Mouse (Mus musculus) heart, embryonic 16.5 days (tissue): ENCODE measurements around the gene Kcnf1. TPM values are rescaled to one million over a fixed set of nuclear protein-coding genes. Genes with fewer than 3 reads are reported as not detected.

Experiments used
- ATAC-seq: fragments of 200-750 bp; cut with Nextera tagmentation; replicated peaks from 2 replicates; pipeline ENCODE4 v1.8.0; 2017; ENCODE audit warnings: moderate number of reproducible peaks; ENCODE audit not compliant: insufficient read depth, low FRiP score; ENCODE audit errors: extremely low read depth
- H3K27ac ChIP-seq: fragments of 300-500 bp; sonication (generic); 2 replicates; pipeline ENCODE4 v1.5.1; 2014; ENCODE audit warnings: mild to moderate bottlenecking, low read length, control low read depth, moderate library complexity
- H3K27me3 ChIP-seq: fragments of 300-500 bp; sonication (generic); 2 replicates; pipeline ENCODE4 v1.6.1; 2014; ENCODE audit warnings: low read length, mixed read lengths; ENCODE audit not compliant: control insufficient read depth, insufficient read depth
- H3K36me3 ChIP-seq: fragments of 300-500 bp; sonication (generic); 2 replicates; pipeline ENCODE4 v1.6.1; 2014; ENCODE audit not compliant: control insufficient read depth, insufficient read depth
- H3K4me1 ChIP-seq: fragments of 300-500 bp; sonication (generic); 2 replicates; pipeline ENCODE4 v1.6.1; 2014; ENCODE audit warnings: low read length, mixed read lengths; ENCODE audit not compliant: control insufficient read depth, insufficient read depth
- H3K4me2 ChIP-seq: fragments of 300-500 bp; sonication (generic); 2 replicates; pipeline ENCODE4 v1.6.1; 2014; ENCODE audit warnings: low read depth, mild to moderate bottlenecking, control low read depth, low read length
- H3K4me3 ChIP-seq: fragments of 300-500 bp; sonication (generic); 2 replicates; pipeline ENCODE4 v1.5.1; 2014; ENCODE audit warnings: mild to moderate bottlenecking, control low read depth, low read length
- H3K9ac ChIP-seq: fragments of 300-500 bp; sonication (generic); 2 replicates; pipeline ENCODE4 v1.6.1; 2014; ENCODE audit warnings: low read length, control low read depth
- H3K9me3 ChIP-seq: fragments of 300-500 bp; sonication (generic); replicated peaks from 2 replicates; pipeline ENCODE4 v1.6.1; 2016; ENCODE audit warnings: low read length; ENCODE audit not compliant: control insufficient read depth
- WGBS: fragments of 180-500 bp; shearing (Covaris S2); extraction: QIAGEN DNeasy Blood & Tissue Kit; methylation state at CpG from one replicate; pipeline ENCODE4 v1.1.7; 2014; 5-methylcytosine and 5-hydroxymethylcytosine counted together
- polyA plus RNA-seq: library from polyadenylated mRNA; unstranded; fragments of >200 nt; fragmentation: Nextera tagmentation; extraction: Ambion mirVana; gene quantifications from 2 replicates; pipeline ENCODE4 v1.2.1, GENCODE M21; 2015

The Kcnf1 gene
- polyA plus RNA-seq, 1 experiment from 2014 or later = 0.20 TPM

GRCm38 (mm10) chr12:17174134-17174893, 2.4 kb downstream of the Kcnf1 start:
- Histone ChIP-seq H3K4me1 (peaks cover 4% of the 10 kb centered on the region; the same call in 1 of the 2 replicates), H3K9me3 (no peaks in the 10 kb centered on the region), H3K27me3 (peaks cover 32% of the 10 kb centered on the region), H3K36me3 (no peaks in the 10 kb centered on the region), H3K9ac (no peak overlapping the region), H3K4me3 (no peak overlapping the region), H3K4me2 (no peak overlapping the region), H3K27ac (no peak overlapping the region)
- 62% methylated on average over 10 of the region's 10 CpGs for WGBS
- no peak for ATAC-seq

GRCm38 (mm10) chr12:17170406-17170805, 6.3 kb downstream of the Kcnf1 start:
- Histone ChIP-seq H3K9ac (no peak overlapping the region), H3K4me3 (no peak overlapping the region), H3K36me3 (no peaks in the 10 kb centered on the region), H3K4me2 (no peak overlapping the region), H3K9me3 (no peaks in the 10 kb centered on the region), H3K4me1 (peaks cover 2% of the 10 kb centered on the region; the same call in 1 of the 2 replicates), H3K27me3 (peaks cover 14% of the 10 kb centered on the region), H3K27ac (no peak overlapping the region)
- ATAC-seq = no peak
- WGBS = 81% methylated on average over 10 of the region's 10 CpGs

- Histone ChIP-seq H3K4me1 (no peaks in the 10 kb centered on the region), H3K4me2 (no peak overlapping the region), H3K9ac (no peak overlapping the region), H3K36me3 (no peaks in the 10 kb centered on the region), H3K27ac (no peak overlapping the region), H3K4me3 (no peak overlapping the region), H3K27me3 (no peaks in the 10 kb centered on the region), H3K9me3 (no peaks in the 10 kb centered on the region)
- WGBS = 91% methylated on average over 2 of the region's 2 CpGs
- no peak for ATAC-seq
Measured at GRCm38 (mm10) chr12:17166116-17166515, 10.6 kb downstream of the Kcnf1 start.

- Histone ChIP-seq H3K4me2 (no peak overlapping the region), H3K9ac (no peak overlapping the region), H3K4me1 (no peaks in the 10 kb centered on the region), H3K27me3 (no peaks in the 10 kb centered on the region), H3K9me3 (no peaks in the 10 kb centered on the region), H3K36me3 (no peaks in the 10 kb centered on the region), H3K27ac (no peak overlapping the region), H3K4me3 (no peak overlapping the region)
- 84% methylated on average over 3 of the region's 3 CpGs for WGBS
- ATAC-seq = no peak
Measured at GRCm38 (mm10) chr12:17163996-17164395, 12.7 kb downstream of the Kcnf1 start.

GRCm38 (mm10) chr12:17159549-17159948, 17.1 kb downstream of the Kcnf1 start:
- H3K9me3 ChIP-seq = no peaks in the 10 kb centered on the region
- no peaks in the 10 kb centered on the region for H3K4me1 ChIP-seq
- H3K4me3 ChIP-seq = no peak overlapping the region
- no peaks in the 10 kb centered on the region for H3K36me3 ChIP-seq
- H3K9ac ChIP-seq = no peak overlapping the region
- WGBS = 83% methylated on average over 7 of the region's 7 CpGs
- no peak for ATAC-seq
- no peak overlapping the region for H3K4me2 ChIP-seq
- no peak overlapping the region for H3K27ac ChIP-seq
- no peaks in the 10 kb centered on the region for H3K27me3 ChIP-seq

GRCm38 (mm10) chr12:17157558-17157957, 19.1 kb downstream of the Kcnf1 start:
- Histone ChIP-seq H3K27ac (no peak overlapping the region), H3K9me3 (no peaks in the 10 kb centered on the region), H3K27me3 (no peaks in the 10 kb centered on the region), H3K4me1 (no peaks in the 10 kb centered on the region), H3K36me3 (no peaks in the 10 kb centered on the region), H3K4me3 (no peak overlapping the region), H3K9ac (no peak overlapping the region), H3K4me2 (no peak overlapping the region)
- no peak for ATAC-seq
- 85% methylated on average over 15 of the region's 15 CpGs for WGBS

GRCm38 (mm10) chr12:17155781-17156180, 20.9 kb downstream of the Kcnf1 start:
- WGBS = 65% methylated on average over 1 of the region's 1 CpGs
- Histone ChIP-seq H3K27ac (no peak overlapping the region), H3K27me3 (no peaks in the 10 kb centered on the region), H3K4me1 (no peaks in the 10 kb centered on the region), H3K36me3 (no peaks in the 10 kb centered on the region), H3K9me3 (no peaks in the 10 kb centered on the region), H3K4me2 (no peak overlapping the region), H3K4me3 (no peak overlapping the region), H3K9ac (no peak overlapping the region)
- no peak for ATAC-seq

GRCm38 (mm10) chr12:17152840-17153239, 23.8 kb downstream of the Kcnf1 start:
- ATAC-seq = no peak
- 72% methylated on average over 7 of the region's 7 CpGs for WGBS
- H3K4me3 ChIP-seq = no peak overlapping the region
- H3K4me2 ChIP-seq = no peak overlapping the region
- no peak overlapping the region for H3K27ac ChIP-seq
- H3K36me3 ChIP-seq = no peaks in the 10 kb centered on the region
- no peaks in the 10 kb centered on the region for H3K27me3 ChIP-seq
- H3K9me3 ChIP-seq = no peaks in the 10 kb centered on the region
- no peaks in the 10 kb centered on the region for H3K4me1 ChIP-seq
- no peak overlapping the region for H3K9ac ChIP-seq

GRCm38 (mm10) chr12:17148920-17149319, 27.8 kb downstream of the Kcnf1 start:
- 63% methylated on average over 10 of the region's 10 CpGs for WGBS
- Histone ChIP-seq H3K27me3 (no peaks in the 10 kb centered on the region), H3K9ac (no peak overlapping the region), H3K4me2 (no peak overlapping the region), H3K4me1 (no peaks in the 10 kb centered on the region), H3K9me3 (no peaks in the 10 kb centered on the region), H3K36me3 (no peaks in the 10 kb centered on the region), H3K27ac (no peak overlapping the region), H3K4me3 (no peak overlapping the region)
- ATAC-seq = no peak
